Mouse (Mus musculus) thymus, postnatal 4 days (tissue): Measurements from ENCODE around the gene Mbnl2.

Experiments used
- DNase-seq: peaks from one replicate; pipeline ENCODE4 v3.0.0; 2021

Mbnl2 gene

DNA sequence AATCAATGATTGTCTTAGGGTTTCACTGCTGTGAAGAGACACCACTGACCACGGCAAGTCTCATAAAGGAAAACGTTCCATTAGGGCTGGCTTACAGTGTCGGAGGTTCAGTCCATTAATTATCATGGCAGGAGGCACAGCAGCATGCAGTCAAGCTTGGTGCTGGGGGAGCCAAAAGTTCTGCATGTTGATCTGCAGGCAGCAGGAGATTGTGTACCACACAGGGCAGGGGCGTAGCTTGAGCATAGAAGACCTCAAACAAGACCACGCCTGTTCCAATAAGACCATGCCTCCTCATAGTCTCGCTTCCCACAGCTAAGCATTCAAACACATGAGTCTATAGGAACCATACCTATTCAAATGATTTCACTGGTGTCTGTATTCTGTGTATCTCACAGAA lies 85.7 kb downstream of the Mbnl2 start:
- DNase-seq = no peak

DNA sequence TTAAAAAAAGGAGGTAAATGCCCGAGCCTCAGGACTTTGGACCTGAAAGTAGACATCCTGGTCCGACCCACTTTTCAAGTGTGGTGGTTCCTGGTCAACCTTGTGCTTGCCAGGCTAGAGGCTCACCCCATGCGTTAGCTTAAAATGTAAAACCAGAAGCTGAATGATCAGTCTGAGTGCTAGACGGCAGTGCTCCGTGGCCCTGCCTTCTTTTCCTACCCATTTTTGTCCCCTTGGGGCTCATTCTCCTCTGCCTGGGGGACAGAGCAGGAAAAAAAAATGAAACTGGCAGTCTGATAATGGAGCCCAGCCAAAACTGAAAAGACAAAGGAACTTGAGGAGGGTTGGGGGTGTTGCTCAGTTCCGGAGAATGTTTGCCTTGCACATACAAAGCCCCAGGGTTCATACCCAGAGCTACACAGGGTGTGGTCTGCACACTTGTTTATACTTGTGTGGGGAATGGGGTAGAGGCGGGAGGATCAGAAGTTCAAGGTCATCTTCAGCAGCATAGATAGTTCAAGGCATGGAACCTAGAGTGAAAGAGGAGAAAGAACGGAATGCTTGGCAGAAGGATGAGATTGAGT lies 87.0 kb downstream of the Mbnl2 start:
- DNase-seq = no peak

DNA sequence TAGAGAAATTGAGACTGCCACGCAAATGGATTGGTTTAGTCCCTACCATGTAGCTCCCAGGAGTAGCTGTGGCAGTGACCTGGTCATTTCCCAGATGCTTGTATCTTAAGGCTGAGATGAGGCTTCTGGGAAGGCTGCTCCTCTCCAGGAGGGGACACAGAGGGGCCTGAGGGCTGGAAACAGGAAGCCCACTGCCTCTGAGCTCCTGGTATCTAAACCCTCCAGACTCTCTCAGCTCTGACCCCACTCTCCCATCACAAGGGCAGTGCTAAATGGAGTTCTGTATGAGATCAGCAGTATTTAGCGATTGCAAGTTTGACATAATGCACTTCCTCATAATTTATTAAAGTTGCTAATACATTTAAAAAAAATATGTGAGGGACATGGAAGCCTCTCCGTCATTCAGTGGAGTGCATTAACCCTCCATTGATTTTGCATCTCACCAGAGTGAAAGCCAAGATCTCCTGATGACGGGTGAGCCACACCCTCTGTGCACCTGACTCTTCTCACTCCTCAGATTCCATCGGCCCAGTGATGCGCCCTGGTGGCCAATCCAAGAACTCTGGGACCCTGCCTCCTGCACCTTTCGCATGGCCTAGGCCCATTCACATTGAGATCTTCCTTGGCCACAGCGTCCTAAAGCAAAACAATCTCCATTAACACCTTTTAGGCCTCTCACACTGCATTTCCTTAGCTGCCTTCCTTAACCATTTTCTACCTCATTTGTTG lies 87.8 kb downstream of the Mbnl2 start:
- DNase-seq = peak; percentile 43

DNA sequence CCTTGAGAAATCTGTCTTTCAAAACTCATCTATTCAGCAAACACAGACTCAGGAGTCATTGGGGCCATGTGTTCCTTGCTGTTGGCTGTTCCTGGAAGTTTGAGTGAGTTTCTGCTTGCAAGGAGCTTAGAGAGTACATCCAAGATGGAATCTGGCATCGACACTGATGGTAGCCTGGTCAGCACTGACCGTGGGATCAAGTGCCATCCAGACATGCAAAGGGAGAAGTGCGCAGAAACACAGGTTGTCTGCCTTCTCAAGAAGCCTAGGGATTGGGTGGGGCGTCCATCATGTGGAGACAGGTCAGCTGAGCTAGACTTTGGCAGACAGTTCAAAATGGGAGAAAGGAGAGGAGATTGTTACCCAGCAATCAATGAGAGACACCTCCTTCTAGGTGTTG lies 89.6 kb downstream of the Mbnl2 start:
- no peak for DNase-seq

DNA sequence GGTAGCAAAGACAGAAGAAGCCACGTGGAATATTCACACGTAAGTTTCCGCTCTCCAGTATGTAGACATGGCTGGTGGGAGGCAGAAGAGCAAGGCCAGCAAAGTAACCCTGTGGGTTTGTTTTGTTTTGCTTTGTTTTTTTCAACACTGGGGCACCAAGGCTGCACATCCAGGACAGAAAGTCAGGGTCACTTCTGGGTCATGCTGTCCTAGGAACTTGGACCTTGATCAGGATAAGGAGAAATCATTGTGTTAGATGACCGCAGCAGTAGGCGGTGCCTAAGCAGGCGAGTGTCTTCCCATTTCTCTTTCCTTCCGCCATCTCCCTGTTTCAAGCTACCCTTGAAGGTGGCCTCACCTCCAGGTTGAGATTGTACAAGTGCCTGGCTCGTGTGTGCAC lies 91.5 kb downstream of the Mbnl2 start:
- no peak for DNase-seq

DNA sequence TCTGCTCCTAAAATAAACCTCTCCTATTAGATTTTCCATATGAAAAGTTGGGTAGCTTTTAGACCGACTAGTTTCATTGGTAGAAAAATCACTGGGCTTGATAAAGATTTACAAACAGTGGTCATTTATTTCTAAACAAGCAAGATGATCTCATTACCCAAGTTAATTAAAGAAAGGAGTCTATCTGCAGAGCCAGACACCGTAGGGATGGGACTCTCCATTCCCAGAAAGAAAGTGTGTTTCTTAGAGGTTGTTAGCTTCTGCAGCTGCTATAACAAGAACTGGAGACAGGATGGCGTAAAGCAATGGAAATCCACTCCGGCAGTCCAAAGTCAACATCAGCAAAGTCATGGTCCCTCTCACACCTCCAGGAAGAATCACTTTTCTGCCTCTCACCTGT lies 92.1 kb downstream of the Mbnl2 start:
- no peak for DNase-seq

DNA sequence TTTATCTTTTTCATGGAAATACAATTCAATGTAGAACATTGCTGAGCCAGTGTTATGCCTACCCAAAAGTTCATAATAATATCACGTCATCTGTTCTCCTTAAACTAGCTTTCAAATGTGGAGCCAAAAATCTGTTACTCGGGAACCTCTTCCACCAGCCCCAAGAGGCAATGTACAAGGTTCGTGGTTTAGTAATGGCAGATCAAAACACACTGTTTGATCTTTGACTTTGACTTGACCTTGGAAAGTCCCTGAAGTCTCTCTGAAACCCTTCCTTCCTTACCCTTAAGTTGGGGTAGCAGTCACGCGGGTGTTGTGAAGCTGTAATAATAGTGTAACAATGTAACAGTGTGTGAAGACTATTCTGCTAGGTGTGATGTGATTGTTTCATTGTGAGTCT lies 93.0 kb downstream of the Mbnl2 start:
- DNase-seq = no peak

DNA sequence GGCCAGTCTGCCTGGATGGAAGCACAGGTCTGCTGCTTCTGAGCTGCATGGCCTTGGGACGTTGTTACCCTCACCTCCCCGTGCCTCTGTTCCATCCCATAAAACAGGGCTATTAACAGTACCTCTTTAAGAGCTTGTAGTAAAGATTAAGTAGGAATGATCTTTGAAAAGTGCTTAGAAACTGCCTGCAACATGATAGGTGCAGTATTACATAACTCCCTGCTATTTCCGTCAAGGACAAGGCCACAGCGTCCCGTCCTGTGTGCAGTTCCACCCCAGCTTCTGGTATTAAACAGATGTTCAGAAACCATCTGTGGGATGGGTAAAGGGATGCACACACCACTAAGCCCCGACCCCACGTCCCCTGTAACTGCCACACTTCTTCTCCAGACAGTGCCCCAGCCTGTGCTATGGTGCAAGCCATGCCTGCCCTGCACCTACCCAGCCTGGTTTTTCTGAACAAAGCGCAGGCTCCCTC lies 93.5 kb downstream of the Mbnl2 start:
- no peak for DNase-seq

DNA sequence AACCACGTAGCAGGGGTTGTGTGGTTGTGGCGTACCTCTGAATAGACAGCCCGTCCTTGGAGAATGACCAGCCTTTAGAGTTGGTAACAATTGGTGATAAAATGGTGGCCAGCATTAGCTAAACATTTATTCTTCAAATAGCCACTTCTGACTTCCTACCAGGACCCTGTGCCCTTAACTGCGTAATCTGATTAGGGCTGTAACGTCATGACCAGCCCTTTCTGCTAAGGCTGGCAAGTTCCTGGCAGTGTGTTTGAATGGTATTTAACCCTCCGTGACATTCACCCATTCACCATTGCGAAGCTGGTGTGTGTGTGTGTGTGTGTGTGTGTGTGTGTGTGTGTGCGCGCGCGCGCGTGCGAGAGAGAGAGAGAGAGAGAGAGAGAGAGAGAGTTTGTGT lies 94.6 kb downstream of the Mbnl2 start:
- DNase-seq = no peak

DNA sequence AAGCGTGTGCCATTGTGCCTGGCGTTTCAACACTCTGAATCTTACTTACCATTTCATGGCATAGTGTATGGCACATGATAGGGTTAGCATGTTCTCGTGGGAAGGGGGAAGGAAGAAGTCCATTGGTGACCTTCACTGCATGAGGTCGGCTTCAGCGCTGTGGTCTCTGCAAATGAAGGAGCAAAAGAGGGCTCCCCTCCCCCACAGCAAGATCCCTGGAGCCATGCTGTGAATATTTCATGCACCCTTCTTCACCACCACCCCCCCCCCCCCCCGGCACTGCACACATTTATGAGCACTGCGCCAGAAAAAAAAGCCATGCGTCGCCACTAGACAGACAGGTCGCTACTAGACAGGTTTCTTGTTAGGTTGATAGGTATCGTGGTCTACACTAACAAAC lies 95.2 kb downstream of the Mbnl2 start:
- DNase-seq = no peak

DNA sequence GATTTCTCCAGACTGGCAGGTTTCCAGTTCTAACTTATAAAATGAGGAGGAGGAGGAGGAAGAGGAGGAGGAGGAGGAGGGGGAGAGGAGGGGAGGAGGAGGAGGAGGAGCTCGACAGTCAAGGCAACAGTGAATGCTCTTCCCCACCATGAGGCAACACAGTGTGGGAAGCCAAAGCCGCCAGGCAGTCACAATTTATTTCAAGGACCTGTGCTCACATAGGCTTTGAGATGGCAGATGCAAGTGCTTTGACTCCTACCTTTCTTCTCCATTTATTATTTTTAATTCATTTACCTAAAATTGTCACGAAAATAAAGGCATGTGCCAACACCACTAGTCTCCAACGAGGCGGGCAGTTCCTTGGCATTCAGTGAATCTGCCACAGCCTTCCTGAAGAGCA lies 95.7 kb downstream of the Mbnl2 start:
- no peak for DNase-seq

DNA sequence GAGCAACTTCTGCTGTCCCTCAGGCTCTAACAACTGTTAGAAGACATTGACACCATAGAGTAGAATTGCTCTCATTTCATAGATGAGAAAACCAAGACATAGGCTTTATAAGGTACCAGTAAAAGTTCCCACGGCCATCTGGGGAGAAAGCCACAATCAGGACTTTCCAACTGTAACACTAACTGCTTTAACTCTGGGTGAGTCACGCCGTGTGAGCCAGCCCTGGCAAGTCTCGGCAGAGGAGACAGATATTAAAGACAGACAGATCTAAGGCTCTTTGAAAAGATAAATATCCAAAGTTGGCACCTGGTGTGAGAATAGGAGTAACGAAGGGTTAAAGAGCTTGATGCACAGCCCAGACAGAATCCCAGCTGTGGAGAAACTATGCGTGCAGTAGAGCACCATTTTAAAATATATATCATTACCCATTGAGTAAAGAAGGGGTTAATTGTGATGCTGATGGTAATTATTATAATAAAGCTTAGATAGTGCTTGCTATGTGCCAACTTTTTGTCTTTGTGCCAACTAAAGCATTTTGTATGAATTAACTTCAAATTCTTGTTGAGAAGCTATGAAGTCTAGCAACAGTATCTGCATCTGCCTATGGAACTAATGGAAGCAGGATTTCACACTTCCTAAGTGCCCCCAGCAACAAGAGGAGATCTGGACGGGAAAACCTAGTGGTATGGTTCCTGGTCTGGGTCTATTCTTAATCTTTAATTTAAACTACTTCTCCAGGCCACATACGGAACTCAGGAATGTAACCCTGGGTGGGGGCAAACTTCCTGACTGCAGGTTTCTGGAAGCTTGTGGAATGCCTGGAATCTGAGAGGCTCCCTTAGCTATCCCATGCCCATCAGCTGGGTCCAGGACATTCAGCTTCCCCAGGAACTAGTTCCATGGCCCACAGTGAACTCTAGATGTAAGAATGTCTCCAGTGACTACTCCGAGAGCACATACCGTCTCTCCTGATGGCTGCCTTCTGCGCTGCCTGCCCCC lies 97.9 kb downstream of the Mbnl2 start:
- no peak for DNase-seq

DNA sequence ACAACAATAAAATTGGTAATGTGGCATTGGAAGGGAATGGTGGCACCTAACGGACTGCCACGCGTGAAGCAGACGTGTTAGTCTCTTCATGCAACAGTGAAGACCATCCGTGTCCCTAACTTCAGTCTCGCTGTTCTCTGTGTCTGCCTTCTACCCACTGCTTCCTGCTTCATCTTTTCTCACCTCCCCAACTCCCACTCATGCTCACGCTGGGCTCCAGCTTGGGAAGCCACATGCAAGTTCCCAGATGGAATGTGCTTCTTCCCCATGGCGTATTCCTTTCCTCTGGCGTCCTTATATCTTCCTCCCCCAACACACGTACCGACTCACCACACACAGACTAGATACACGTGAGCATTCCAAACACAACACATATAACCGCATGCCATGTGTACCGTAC lies 99.3 kb downstream of the Mbnl2 start:
- no peak for DNase-seq

DNA sequence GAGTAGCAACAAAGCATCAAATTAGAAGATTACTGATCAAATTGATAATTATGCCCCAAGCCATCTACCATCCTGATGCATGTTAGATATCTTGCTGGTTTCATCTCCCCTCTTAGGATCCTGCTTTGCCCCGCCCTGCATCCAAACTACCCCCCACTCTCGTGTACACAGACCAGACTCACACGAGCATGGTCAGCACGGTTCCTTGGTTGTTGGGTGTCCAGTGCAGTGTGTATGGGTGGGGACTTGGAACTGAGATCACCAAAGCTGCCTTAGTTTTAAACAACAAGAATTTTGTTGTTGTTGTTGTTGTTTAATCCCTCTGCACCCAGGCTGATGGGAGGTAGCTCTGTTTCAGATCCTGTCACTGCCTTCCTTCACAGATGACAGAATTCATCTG lies 101.7 kb downstream of the Mbnl2 start:
- no peak for DNase-seq

DNA sequence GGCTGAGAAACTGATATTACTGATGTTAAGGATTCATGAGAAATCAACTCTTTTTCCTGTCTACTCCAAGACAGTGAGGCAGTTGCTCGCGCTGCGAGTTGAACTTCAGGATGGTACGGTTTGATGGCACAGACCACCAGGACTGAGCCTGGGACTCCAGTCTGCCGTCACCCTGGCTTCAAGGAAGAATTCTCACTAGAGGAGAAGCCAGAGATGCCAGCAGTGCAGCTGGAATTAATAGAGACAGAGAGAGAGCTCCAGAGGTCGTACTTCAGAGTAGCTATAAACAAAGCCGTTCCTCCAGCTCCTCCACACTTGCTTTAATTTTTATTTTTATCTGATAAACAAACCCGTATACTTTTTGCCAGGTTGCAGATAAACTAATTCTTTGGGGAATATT lies 102.5 kb downstream of the Mbnl2 start:
- no peak for DNase-seq

DNA sequence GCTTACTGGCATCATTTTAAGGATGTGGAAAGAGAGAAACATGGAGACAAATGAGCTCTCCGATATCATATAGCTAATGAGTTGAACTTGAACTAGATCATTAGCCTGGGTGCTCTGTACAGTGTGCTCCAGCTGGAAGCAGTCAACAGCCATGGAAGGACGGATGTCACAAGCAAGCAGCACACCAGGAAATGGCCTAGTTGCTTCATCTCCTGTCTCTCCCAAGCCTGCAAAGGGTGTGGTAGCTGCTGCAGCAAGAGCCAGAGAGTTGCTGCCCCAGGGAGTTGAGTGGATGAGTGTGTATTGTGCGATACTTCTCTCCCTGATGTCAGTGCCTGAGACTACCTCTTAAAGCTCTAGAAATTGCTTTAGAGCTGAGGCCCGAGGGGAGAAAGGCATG lies 104.2 kb downstream of the Mbnl2 start:
- no peak for DNase-seq

DNA sequence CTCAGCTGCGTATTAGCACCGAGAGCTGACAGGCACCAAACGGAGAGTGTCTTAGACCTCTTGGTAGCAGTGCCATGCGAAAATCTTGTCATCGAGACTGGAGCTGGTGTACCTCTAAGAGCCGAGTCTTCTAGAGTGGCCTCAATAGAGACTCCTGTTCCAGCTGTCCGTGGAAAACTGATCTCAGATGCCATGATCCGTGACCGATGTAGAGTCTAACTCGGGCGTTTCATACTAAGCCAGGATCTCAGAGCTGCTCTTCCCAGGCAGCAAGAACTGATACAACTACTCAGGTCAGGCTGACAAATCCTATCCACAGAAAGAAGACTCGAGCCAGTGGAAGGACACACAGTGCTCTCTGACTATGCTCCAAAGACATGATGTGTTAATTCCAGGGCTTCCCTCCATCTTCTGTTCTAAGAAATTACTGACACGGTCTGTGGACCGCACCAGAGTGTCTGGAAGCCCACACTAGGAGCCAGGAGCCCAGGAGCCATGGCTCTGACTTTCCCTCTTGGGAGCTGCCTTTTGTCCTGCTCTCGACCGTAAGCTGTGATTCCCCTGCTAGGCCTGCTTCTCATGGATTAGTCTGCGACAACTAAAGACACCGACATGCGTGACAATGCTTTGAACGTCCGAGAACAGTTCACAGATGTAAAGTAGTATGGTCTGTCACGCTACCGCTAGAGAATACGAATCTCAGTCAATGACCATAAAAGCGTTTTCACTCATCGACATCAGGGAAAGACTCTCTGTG lies 106.1 kb downstream of the Mbnl2 start:
- no peak for DNase-seq

DNA sequence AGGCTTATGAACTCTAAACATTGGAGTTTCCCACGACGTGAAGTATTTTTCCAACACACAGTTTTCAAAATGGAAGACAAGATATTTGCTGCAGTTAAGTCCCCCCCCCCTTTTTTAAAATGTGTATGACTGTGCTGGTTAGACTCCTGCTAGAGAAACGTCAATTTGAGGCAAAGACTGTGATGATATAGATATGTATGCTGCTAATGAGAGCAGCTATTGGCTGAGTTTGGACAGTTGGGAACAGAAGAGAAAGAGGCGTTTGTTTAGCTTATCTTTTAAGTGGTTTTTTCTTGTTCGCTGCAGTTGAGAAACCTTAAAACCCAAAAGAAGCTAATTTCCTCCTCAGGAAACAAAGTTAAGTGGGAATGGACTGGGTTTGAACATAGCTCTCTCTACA lies 106.7 kb downstream of the Mbnl2 start:
- DNase-seq = no peak

DNA sequence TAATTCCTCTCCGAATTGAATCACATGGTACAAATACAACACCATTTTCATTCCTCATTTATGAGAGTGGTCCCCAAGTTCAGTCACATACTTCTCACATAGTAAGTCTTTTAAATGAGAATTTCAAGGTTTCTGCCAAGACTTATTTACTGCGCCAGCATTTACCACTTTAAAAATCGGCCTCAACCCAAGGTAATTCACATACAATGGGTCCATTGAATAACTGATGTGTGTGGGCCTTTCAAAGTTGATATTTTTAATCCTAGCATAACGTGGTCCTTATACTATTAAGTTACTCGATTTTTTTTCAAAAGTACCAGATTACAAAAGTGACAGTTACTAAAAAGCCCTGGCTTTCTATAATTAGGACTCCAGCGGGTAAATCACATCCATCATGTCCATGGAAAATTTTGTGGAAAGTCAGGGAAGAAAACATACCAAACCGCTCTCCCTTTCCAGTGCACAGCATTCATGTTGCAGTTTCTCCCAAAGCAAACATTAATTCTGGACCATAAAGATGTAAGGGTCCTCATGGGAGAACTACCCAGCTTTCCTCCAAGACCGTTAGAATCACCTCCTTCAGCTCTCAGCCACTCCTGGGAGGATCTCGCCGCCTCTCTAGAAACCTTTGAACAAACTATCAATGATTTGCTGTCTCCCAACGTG lies 107.8 kb downstream of the Mbnl2 start:
- no peak for DNase-seq

DNA sequence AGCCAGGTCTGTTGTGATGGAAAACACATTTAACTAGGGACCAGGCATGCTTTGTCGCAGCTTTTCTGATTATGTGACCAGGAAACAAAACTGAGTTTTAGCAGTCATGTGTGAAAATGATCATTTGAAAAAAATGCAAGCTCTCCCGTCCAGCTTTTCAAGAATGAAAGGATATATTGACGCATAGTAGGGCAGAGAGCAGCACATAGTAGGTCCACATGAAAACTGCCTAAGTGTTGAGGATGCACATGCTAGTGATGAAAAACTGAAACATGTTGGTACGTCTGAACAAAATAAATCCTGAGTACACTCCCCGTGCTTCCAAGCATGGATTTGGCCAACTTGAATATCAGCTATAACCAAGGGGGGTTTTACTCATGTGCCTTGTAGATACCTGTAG lies 109.1 kb downstream of the Mbnl2 start:
- no peak for DNase-seq

DNA sequence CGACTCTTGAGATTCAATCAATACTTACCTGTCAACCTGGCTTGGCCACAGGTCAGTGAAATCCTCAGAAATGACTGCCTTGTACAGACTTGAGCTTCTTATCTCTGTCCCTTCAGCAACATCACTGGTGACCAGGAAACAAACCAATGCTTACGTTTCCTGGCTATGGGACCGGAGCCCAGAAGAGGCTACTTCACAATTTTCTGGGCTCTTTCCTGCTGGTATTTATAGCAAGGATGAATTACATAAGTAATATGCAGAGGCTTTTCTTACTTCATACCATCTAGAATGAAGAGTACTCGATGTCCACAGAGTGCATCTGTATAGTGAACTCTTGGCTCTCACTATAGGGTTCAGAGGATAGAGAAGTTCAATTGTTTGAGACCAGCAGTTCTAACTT lies 111.8 kb downstream of the Mbnl2 start:
- no peak for DNase-seq
